Mouse (Mus musculus): ENCODE measurements around the gene Vax2.

DNA sequence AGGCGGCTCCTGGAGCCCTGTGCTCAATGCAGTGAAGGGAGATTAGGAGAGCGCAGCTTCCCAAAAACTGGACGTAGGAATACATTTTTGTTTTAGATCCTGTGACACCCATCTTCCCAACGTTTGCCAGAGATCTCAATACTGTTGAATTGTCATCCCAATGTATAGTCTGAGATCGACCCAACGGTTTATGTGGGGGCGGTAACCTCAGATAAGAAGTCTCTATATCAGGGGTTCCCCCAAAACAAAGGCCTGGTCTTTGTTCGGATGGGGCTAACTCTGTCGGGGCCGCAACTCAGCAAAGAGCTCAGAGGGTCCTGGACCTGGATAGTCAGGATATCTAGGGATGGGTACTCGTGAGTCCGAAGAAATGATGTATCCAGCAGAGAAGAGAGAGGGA is 18.1 kb upstream of the Vax2 start:
- TF ChIP-seq EP300 (IDR thresholded peaks at IDR 0.05; ENCODE audit: low read depth) (no peak), CTCF (IDR thresholded peaks at IDR 0.05; ENCODE audit: low read depth) (no peak)
